Mouse (Mus musculus) layer of hippocampus, postnatal 10 days (tissue): ENCODE measurements at regions not wholly inside any gene's neighbourhood (a gene's known extent, or its start where the extent isn't known, plus 50 kb on each side); places are given as distances from the start of the nearest gene placed in this dataset.
A peak's percentile ranks its signal among the peaks of the same experiment; 100 is the strongest.

Experiments
- DNase-seq, 2 experiments: peaks; one replicate each; pipeline ENCODE4 v3.0.0; 2021; ENCODE audit warnings: low spot score in 2 of 2

- DNase-seq, result no peak
Measured at GRCm38 (mm10) chr17:16247681-16248080, 416.8 kb upstream of the Rgmb start.

- no peak for DNase-seq
Measured at GRCm38 (mm10) chr17:16221253-16221652, 390.4 kb upstream of the Rgmb start.

- no peak for DNase-seq
Measured at GRCm38 (mm10) chr17:16219675-16220566, 389.1 kb upstream of the Rgmb start.

- DNase-seq, result no peak
Measured at GRCm38 (mm10) chr17:16218623-16219022, 387.8 kb upstream of the Rgmb start.

GRCm38 (mm10) chr17:16216796-16217195 is 386.0 kb upstream of the Rgmb start:
- no peak for DNase-seq

- DNase-seq, result no peak
Measured at GRCm38 (mm10) chr17:16193636-16194035, 362.8 kb upstream of the Rgmb start.

GRCm38 (mm10) chr17:16180856-16181255 is 350.0 kb upstream of the Rgmb start:
- DNase-seq, result no peak

- no peak for DNase-seq
Measured at GRCm38 (mm10) chr17:16178102-16178501, 347.3 kb upstream of the Rgmb start.

GRCm38 (mm10) chr17:16176782-16177510 is 346.1 kb upstream of the Rgmb start:
- DNase-seq, result peak in 1 of 2 experiments; percentile 12

- no peak for DNase-seq
Measured at GRCm38 (mm10) chr17:16173568-16174105, 342.8 kb upstream of the Rgmb start.

- DNase-seq, result no peak
Measured at GRCm38 (mm10) chr17:16166731-16167130, 335.9 kb upstream of the Rgmb start.

GRCm38 (mm10) chr17:16158119-16158518 is 327.3 kb upstream of the Rgmb start:
- DNase-seq, result no peak

GRCm38 (mm10) chr17:16157711-16158110 is 326.9 kb upstream of the Rgmb start:
- no peak for DNase-seq

GRCm38 (mm10) chr17:16157135-16157534 is 326.3 kb upstream of the Rgmb start:
- DNase-seq, result no peak

- no peak for DNase-seq
Measured at GRCm38 (mm10) chr17:16156596-16156995, 325.8 kb upstream of the Rgmb start.

- DNase-seq, result no peak
Measured at GRCm38 (mm10) chr17:16155587-16155986, 324.7 kb upstream of the Rgmb start.
